Mouse (Mus musculus): Measurements from ENCODE around the gene Gm44503. TPM values are rescaled to one million over a fixed set of nuclear protein-coding genes. Genes with fewer than 3 reads are reported as not detected.

Gene Gm44503
- polyA plus RNA-seq, 1 experiment = not detected

DNA sequence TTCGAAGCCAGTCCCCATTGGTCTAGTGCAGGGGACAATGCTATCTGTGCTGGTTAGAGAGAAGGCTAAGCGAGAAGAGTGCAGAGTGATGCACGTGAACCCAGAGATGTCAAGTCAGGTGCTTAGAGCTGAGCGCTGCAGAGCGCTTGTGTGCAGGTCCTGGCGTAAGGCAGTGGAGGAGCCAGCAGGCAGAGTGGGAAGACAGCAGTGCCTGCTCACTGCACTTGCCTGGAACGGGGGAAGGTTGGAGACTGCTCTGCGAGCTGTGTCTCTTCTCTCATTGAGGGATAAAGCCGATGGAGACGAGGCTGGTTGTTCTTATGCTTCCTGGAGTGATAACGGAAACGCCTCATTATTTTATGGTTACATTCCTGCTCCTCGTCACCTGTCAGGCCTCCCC, 56.1 kb downstream of the Gm44503 start:
- no peak overlapping the region for H3K27ac ChIP-seq (ENCODE audit: insufficient read depth, low read depth, low read length)
- no peak overlapping the region for H3K4me3 ChIP-seq (ENCODE audit: insufficient read depth, low read length)
- TF ChIP-seq POLR2A (IDR thresholded peaks at IDR 0.05; ENCODE audit: borderline replicate concordance, low read depth, low read length) (no peak), CTCF (IDR thresholded peaks at IDR 0.05; ENCODE audit: low read depth, low read length) (no peak)
- no peaks in the 10 kb centered on the region for H3K4me1 ChIP-seq (ENCODE audit: control insufficient read depth, insufficient read depth, low read length)

GRCm38 (mm10) chr9:73019841-73020240, 61.2 kb downstream of the Gm44503 start:
- Histone ChIP-seq H3K27ac (ENCODE audit: insufficient read depth, low read depth, low read length) (no peak overlapping the region), H3K4me1 (ENCODE audit: control insufficient read depth, insufficient read depth, low read length) (no peaks in the 10 kb centered on the region), H3K4me3 (ENCODE audit: insufficient read depth, low read length) (no peak overlapping the region)
- TF ChIP-seq POLR2A (IDR thresholded peaks at IDR 0.05; ENCODE audit: borderline replicate concordance, low read depth, low read length) (no peak), CTCF (IDR thresholded peaks at IDR 0.05; ENCODE audit: low read depth, low read length) (no peak)

GRCm38 (mm10) chr9:73020566-73021097, 62.0 kb downstream of the Gm44503 start:
- H3K4me3 ChIP-seq (ENCODE audit: insufficient read depth, low read length) = no peak overlapping the region
- no peaks in the 10 kb centered on the region for H3K4me1 ChIP-seq (ENCODE audit: control insufficient read depth, insufficient read depth, low read length)
- H3K27ac ChIP-seq (ENCODE audit: insufficient read depth, low read depth, low read length) = no peak overlapping the region
- no peak for TF ChIP-seq CTCF (IDR thresholded peaks at IDR 0.05; ENCODE audit: low read depth, low read length)
- no peak for TF ChIP-seq POLR2A (IDR thresholded peaks at IDR 0.05; ENCODE audit: borderline replicate concordance, low read depth, low read length)

DNA sequence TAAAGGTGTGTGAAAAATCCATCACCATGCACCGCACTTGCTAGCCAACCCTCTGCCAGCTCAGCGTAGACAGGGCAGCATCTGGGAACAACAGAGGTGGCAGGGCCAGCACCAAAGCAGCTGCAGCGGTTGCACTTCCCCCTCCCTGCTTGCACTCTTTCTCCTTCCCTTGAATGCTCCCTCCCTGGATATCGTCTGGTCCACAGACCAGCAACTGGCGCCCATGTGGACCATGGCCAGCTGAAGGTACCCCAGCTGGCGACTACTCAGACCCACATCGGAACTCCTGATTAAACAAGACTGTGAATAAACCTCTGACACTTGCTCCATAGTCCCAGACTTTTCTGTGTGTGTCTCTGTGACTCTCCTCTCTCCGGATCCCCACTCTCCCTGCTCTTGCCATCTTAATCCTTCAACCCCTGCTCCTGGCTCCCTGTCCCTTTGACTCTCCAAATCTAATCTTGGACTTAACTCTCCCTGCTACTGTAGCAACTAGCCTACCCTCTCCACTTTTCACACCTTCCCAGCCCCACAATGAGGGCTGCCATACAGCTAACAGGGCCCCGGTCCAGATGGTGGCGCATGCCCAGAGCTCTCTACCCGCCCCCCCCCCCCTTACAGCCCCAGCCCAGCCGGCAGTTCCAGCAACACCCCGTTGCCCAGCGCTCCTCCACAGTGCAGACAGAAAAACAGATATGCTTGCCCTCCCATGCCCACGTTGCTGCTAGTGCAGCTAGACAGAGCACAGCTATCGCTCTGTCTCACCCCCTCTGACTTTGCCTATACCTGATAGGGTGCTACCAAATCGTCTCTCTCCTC, 67.4 kb downstream of the Gm44503 start:
- TF ChIP-seq CTCF (IDR thresholded peaks at IDR 0.05; ENCODE audit: low read depth, low read length) (no peak), POLR2A (IDR thresholded peaks at IDR 0.05; ENCODE audit: borderline replicate concordance, low read depth, low read length) (no peak)
- H3K27ac ChIP-seq (ENCODE audit: insufficient read depth, low read depth, low read length) = no peak overlapping the region

GRCm38 (mm10) chr9:73030443-73030842, 71.8 kb downstream of the Gm44503 start:
- Histone ChIP-seq H3K4me1 (ENCODE audit: control insufficient read depth, insufficient read depth, low read length) (no peaks in the 10 kb centered on the region), H3K4me3 (ENCODE audit: insufficient read depth, low read length) (no peak overlapping the region), H3K27ac (ENCODE audit: insufficient read depth, low read depth, low read length) (no peak overlapping the region)
- TF ChIP-seq CTCF (IDR thresholded peaks at IDR 0.05; ENCODE audit: low read depth, low read length) (no peak), POLR2A (IDR thresholded peaks at IDR 0.05; ENCODE audit: borderline replicate concordance, low read depth, low read length) (no peak)

More for the DNA sequence above, 67.4 kb downstream of the Gm44503 start:
- Histone ChIP-seq H3K4me1 (ENCODE audit: control insufficient read depth, insufficient read depth, low read length) (no peaks in the 10 kb centered on the region), H3K4me3 (ENCODE audit: insufficient read depth, low read length) (no peak overlapping the region)

DNA sequence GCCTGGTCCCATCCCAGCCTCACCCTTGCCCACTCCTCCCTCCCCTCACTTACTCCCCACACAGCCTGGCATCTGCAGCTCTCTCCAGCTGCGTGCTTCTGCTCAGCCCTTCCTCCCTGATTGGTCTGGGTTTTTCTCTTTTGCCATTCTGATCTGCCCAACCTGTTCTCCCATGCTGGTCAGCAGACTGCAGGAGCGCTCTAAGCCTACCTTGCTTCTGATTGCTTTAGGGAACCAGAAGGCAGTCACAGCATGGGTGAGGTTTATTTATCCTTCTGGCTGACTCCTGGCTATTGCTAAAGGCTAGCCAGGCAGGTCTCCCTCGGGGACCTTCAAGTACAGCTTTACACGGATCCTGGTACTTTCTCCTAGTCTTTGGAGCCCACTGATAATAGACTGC, 72.8 kb downstream of the Gm44503 start:
- TF ChIP-seq POLR2A (IDR thresholded peaks at IDR 0.05; ENCODE audit: borderline replicate concordance, low read depth, low read length) = no peak
- no peak for TF ChIP-seq CTCF (IDR thresholded peaks at IDR 0.05; ENCODE audit: low read depth, low read length)
- no peak overlapping the region for H3K4me3 ChIP-seq (ENCODE audit: insufficient read depth, low read length)
- no peaks in the 10 kb centered on the region for H3K4me1 ChIP-seq (ENCODE audit: control insufficient read depth, insufficient read depth, low read length)
- H3K27ac ChIP-seq (ENCODE audit: insufficient read depth, low read depth, low read length) = no peak overlapping the region

- Histone ChIP-seq H3K4me3 (ENCODE audit: insufficient read depth, low read length) (no peak overlapping the region), H3K27ac (ENCODE audit: insufficient read depth, low read depth, low read length) (no peak overlapping the region), H3K4me1 (ENCODE audit: control insufficient read depth, insufficient read depth, low read length) (no peaks in the 10 kb centered on the region)
- TF ChIP-seq POLR2A (IDR thresholded peaks at IDR 0.05; ENCODE audit: borderline replicate concordance, low read depth, low read length) (no peak), CTCF (IDR thresholded peaks at IDR 0.05; ENCODE audit: low read depth, low read length) (no peak)
Observed at GRCm38 (mm10) chr9:73033406-73033805, 74.8 kb downstream of the Gm44503 start.

DNA sequence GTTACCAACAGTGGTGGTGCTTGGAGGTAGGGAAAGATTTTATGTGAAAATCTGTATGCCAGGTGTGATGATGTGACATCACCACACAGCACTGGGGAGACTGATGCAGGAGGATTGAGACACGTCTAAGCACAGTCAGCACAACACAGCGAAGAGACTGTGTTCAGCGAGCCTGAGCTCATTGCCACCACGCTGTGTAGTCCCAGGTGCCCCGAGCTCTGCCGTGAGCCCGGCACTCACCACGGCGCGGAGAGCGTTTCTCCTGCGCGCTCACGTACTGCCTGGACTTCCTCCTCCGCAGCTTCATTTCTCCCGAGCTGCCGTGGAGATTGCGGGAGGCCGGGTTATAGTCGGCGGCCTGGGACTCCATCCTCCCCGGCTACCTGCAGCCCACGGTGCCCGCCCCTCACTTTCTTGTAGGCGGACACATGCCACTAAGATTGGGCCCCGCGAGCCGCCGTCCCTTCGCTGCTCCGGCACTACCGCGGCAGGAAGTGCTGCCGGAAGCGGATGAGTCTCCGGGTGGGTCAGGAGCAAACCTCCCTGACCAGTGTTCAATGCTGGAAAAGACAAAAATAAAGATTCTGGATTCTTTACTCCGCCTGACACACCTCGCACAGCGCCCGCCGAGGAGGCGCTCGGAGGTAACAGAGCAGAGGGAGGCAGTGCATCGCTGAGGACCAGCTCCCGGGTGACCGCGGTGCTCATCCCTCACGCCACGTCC, 80.7 kb downstream of the Gm44503 start:
- Histone ChIP-seq H3K4me1 (ENCODE audit: control insufficient read depth, insufficient read depth, low read length) (peaks cover 3% of the 10 kb centered on the region), H3K4me3 (ENCODE audit: insufficient read depth, low read length) (peak overlapping the region; percentile 78), H3K27ac (ENCODE audit: insufficient read depth, low read depth, low read length) (peak overlapping the region; percentile 53)
- TF ChIP-seq CTCF (IDR thresholded peaks at IDR 0.05; ENCODE audit: low read depth, low read length) = no peak
- TF ChIP-seq POLR2A (IDR thresholded peaks at IDR 0.05; ENCODE audit: borderline replicate concordance, low read depth, low read length) = peak; percentile 60

DNA sequence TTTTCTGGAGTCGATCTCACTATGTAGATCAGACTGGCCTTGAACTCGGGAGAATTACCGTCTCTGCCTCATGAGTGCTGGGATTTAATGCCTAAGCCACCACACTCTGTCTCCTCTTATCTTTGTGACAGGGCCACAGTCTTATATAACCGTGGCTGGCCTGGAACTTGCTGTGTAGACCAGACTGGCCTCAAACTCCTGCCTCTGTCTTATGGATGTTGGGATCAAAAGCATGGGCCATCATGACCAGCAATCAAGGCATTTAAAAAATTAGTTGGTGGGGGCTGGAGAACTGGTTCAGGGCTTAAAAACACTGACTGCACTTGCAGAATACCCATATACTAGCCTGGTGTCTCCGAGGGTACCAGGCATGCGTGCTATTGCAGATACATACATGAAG, 81.4 kb downstream of the Gm44503 start, which contains the start of gene Pigb:
Gene Pigb, minus strand, starts transcription at position 299 of the 400 bp plus-strand sequence.
- TF ChIP-seq CTCF (IDR thresholded peaks at IDR 0.05; ENCODE audit: low read depth, low read length) (no peak), POLR2A (IDR thresholded peaks at IDR 0.05; ENCODE audit: borderline replicate concordance, low read depth, low read length) (no peak)
- Histone ChIP-seq H3K27ac (ENCODE audit: insufficient read depth, low read depth, low read length) (peak within 1 kb of the TSS; percentile 53), H3K4me3 (ENCODE audit: insufficient read depth, low read length) (peak within 1 kb of the TSS; percentile 78), H3K4me1 (ENCODE audit: control insufficient read depth, insufficient read depth, low read length) (peaks cover 3% of the 10 kb centered on the region)
